Mouse (Mus musculus) heart, adult 9 months (tissue): ENCODE data around the gene Tfip11.
"Not testable (repeated sequence)": the region's sequence is repeated elsewhere in the genome, so short reads cannot be mapped to it uniquely, and the experiment has no call there.

Source experiments
- DNase-seq, 2 experiments: peaks; one replicate each; pipeline ENCODE4 v3.0.0; 2022; ENCODE audit warnings: low spot score in 2 of 2

Tfip11 gene

GRCm38 (mm10) chr5:112289819-112290535 is 36.2 kb upstream of the Tfip11 start:
- peak; percentile 72 to 74 for DNase-seq

DNA sequence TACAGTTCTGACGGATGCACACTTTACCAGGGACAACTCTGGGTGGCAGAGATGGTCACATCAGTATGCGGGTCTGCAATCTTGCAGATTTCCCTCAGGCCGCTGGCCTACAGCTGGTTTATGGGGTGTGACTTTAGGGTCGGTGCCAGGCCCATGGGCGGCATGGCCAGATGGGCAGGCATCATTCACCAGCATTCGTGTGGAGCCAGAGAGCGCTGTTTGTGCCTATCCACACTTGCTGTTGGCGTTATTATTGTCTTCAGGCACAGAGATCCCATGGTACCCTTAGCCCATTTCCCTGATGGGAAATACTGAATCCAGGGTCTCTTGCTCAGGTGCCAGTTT is 35.6 kb upstream of the Tfip11 start:
- DNase-seq: no peak

DNA sequence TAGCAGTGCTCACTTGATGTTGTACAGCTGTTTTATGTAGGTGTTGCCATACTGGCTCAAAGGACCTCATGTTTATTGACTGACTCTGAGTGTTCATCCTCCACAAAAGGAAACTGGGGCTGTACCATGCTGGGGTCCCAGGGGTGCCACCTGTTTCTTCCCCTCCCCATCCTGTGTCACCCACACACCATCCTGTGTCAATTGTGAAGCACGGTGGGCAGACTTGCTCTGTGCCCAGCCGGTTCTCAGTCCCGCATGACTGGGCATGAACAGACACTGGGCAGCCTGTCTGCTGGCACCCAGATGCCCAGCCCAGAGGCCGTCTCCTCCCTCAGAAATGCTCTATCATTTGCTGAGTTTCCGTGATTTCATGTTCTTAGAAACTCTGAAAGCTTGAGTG is 34.3 kb upstream of the Tfip11 start:
- DNase-seq: no peak

GRCm38 (mm10) chr5:112292343-112292980 is 33.7 kb upstream of the Tfip11 start:
- no peak for DNase-seq

DNA sequence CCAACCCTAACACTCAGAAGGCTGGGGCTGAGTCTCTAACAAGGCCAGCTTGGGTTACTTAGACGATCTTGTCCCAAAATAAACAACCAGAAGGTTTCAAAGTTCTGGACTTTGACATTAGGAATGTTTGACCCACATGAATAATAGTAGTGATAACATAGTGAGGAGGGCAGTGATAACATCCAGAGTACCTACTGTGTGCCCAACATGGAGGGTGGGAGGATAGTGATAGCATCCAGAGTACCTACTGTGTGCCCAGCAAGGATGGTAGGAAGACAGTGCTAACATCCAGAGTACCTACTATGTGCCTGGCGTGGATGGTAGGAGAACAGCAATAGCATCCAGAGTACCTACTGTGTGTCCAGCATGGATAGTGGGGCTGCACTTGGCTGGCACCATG is 32.4 kb upstream of the Tfip11 start:
- DNase-seq: no peak

GRCm38 (mm10) chr5:112294696-112295095 is 31.5 kb upstream of the Tfip11 start:
- no peak for DNase-seq

- no peak for DNase-seq
Measured at GRCm38 (mm10) chr5:112295162-112295561, 31.0 kb upstream of the Tfip11 start.

DNA sequence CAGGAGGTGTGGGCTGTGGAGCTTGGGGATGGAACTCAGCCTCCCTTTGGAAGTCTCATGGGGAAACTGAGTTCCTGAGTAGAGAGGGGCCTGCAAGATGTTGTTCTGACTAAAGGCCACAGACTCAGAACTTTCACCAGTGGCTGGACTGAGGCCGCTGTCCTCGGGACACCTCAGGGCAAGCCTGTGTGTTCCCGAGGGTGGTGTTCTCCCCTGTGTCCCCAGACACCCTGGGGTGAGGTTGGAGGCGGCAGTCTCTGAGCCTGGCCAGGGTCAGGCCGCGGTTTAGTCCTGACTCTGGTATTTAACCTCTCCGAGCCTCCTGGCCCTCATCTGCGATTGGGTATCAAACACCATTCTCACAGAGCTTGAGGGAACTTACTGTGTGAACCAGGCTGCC is 30.6 kb upstream of the Tfip11 start:
- DNase-seq: no peak

GRCm38 (mm10) chr5:112296404-112297181 is 29.6 kb upstream of the Tfip11 start:
- DNase-seq: no peak

DNA sequence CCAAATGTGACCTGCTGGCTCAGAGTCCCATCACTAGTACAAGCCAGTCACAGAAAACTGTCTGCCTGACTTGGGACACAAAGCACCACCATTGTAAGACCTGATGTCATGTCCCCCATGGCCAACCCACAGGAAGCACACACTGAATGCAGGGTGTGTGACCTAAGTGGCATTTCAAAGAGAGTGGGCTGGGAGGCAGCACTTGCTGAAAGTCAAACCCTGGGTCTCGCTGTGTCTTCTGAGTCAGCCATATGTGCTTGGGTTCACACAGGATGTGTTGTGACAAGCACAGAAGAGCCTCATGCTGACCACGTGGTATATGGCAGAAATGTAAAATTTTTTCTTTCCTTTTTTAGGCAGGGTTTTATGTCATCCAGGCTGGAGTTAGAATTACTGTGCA is 28.9 kb upstream of the Tfip11 start:
- DNase-seq: no peak

DNA sequence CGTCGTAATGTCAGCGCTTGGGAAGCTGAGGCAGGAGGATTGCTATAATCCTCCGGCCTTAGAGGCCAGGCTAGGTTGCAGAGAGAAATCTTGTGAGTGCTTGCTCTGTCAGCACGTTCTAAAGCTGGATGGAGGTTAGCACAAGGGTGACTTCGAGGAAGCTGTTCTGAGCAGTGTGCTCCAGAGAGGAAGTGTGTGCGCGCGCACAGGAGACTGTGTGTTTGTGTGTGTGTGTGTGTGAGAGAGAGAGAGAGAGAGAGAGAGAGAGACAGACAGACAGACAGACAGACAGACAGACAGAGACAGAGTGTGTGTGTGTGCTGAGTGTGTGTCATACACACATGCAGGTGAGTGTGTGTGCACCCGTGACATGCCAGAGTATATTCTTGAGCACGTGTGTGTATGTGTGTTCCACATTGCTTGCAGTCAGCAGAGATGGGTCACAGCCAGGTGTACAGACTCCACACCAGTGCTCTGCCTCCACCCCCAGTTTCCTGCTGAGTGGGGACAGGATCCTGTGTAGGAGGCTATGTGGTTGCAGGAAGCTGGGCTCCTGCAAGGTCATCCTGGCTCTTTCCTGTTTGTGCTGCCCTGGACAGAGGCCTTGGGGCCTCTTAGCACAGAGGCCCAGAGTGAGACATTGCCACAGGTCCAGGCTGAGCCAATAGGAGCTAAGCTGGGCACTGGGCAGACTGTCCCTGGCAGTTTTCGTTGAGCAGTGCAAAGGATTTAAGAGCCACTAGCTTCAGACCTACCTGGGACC is 27.8 kb upstream of the Tfip11 start:
- peak; percentile 63 to 84 for DNase-seq

DNA sequence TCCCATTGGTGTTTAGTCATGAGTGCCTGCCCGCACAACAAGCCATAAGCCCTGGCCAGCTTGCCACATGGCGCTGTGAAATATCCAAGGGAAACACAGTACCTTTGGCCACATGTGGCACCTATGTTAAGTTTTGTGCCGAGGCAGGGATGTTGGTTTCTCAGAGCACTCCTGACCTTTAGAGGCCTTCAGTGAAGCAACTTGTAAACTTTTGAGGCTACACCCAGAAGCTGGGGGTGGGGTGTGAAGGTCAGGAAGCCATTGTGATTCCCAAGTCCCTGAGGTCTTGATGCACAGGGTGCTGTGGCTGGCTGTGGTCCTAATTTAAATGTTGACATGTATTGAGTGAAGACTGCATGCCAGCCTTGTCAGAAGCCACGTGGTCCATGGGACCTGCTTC is 26.8 kb upstream of the Tfip11 start:
- DNase-seq: no peak

- no peak for DNase-seq
Measured at GRCm38 (mm10) chr5:112300112-112300511, 26.0 kb upstream of the Tfip11 start.

- DNase-seq: no peak
Measured at GRCm38 (mm10) chr5:112300721-112301308, 25.3 kb upstream of the Tfip11 start.

GRCm38 (mm10) chr5:112301694-112302093 is 24.5 kb upstream of the Tfip11 start:
- no peak for DNase-seq

DNA sequence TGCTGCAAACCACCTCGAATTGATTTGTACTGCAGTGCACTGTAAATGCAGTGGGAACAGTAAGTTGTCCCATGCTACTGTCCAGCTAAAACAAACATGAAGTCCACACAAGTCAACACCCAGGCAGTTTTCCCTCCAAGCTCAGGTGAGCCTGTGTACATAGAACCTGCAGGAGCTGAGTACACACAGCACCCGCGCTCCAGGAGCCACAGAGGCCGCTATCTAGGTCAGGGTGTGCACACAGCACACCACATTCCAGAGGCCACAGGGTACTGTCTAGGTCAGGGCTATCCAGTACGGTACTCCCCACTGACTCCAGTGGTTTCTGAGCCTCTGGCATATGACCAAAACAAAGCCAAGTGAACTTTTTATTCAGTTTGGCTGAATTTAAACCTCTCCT is 23.8 kb upstream of the Tfip11 start:
- DNase-seq: no peak

- no peak for DNase-seq
Measured at GRCm38 (mm10) chr5:112305842-112306241, 20.3 kb upstream of the Tfip11 start.

DNA sequence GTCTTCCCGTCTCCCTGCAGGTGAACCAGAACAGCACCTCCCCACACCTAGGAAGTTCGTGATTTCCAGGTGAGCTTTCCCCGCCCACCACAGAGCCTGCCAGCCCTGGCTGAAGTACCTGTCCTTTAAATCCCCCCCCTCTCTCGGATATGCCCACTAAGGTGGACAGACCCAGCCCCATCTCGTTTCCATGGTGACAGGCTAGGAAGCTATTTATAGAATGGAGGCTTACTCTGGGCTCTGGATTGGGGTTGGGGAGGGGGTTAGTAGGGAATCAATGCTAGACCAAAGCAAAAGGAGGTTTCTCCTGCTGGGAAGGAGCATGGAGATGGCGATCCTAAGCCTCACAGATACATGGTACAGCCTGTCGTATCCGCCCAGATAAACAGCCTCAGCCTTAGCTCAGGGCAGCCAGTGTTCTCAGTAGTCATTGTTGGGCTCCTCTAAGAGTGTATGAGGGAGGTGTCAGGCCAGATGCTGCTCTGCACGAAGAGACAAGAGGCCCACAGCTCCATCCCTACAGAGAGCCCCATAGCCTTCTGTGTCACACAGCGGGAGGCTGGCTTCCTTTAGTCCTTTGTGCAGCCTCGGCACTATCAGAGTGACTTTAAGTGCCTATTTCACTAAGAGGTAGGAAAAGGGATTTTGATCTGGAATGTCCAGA is 12.8 kb upstream of the Tfip11 start:
- no peak for DNase-seq

DNA sequence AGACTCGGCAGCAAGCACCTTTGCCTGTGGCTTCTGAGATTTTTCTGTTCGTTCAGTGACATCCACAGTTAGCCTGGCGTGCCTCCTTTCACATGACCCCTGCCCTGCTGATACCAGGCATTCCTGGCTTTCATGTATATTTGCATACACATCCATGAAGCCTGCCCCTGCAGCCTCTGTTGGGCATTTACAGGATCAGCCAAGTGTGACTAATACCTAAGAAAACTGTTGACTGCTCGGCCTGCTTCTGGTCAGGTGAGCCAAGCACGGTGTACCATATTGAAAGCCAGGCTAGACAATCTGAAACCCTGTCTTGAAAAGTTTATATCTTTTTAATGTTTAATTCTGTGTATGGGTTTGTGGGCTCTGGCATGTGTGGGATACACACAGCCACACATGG is 9.7 kb upstream of the Tfip11 start:
- DNase-seq: no peak

DNA sequence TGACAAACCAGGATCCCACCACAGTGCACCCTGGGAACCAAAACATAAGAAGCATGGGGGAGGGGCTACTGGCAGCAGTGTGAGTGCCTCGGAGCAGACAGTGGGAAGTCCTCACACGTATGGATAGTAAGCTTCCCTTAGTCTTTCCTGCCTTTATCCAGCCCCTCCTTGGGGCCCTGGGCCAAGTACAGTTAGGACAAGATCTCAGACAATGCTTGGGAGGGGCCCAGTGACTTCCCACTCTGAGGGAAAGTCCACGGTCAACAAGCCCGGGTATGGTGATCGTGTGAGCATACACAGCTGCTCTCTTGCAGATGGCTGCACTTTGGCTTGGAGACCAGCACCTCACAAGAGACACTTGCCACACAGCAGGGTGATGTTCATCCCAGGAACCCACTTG is 8.8 kb upstream of the Tfip11 start:
- DNase-seq: peak; percentile 43 to 78

DNA sequence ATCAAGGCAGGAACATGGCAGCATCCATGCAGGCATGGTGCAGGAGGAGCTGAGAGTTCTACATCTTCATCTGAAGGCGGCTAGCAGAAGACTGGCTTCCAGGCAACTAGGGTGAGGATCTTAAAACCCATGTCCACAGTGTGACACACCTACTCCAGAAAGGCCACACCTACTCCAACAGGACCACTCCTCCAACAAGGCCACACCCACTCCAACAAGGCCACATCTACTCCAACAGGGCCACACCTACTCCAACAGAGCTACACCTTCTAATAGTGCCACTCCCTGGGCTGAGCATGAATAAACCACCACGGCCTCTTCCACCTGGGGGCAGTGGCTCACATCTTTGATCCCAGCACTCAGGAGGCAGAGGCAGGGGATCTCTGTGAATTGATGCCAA is 6.8 kb upstream of the Tfip11 start:
- not testable (repeated sequence) for DNase-seq
